Mouse (Mus musculus) kidney, adult 11 months (tissue): Measurements from ENCODE around the gene Aasdh.

Source experiments
- DNase-seq: peaks from one replicate; pipeline ENCODE4 v3.0.0; 2022

Gene Aasdh

GRCm38 (mm10) chr5:76837018-76837417, 68.3 kb downstream of the Aasdh start:
- DNase-seq: no peak

DNA sequence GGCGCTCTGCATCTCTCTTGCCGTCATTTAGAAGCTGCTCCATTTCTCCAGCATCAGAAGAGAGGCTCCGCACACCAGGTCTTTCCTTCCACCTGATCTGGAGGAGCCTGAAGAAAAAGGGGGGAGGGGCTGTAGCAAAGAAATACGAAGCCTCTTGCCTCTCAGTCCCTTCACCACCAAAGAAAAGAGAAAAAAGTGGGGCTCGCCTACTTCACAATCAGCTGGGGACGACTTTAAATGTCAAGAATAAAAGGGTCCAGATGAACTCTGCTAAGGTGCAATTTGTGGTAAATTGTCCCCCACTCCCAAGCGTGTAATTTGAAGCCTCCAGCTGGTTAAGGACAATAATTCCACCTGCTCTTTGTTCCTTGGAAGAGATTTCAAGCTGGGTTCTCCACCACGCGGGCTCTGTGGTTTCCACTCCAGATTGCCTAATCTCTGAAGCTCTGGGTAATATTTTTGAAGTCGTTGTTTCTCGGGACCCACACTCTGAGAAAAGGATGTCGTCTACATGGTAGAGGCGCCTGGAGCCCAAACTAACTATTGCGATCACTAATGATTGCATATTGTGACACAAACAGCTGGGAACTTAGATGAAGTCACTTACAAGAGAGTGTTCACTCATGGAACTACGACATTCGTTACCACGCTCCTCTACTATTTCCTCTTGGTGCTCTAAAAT, 72.6 kb downstream of the Aasdh start:
- DNase-seq: no peak

DNA sequence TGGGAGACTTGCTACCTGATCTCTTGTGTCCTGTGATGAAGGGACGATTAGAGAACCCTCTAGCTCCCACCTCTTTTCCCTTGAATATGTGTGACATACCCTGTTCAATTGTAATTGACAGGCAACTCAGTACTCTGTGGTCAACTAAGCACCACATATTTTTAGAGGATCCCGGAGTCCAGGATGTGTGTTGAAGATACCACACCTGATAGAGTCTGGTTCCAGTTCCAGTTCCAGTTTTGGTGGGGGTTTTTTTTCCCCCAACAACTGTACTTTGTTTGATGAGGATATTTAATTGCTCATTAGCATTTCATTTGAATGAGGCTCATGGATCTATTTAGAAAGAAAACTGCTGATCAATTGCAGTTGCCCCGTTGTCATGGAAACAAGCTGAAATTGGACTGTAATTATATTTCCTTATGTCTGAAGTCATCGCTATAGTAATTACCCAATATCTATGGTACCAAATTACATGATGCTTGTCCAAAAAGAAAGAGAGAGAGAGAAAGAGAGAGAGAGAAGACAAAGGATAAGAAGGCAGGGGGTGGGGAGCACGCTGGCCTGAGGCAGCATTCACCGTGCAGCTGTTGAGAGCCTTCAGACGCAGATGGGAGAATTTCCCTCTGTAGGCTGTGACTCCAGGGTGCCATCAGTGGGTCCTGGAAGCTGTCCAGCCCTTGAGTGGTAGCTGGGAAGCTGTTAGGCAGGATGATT, 76.6 kb downstream of the Aasdh start:
- DNase-seq: no peak
